Mouse (Mus musculus): Measurements from ENCODE around the gene Olfr1393. TPM values are rescaled to one million over a fixed set of nuclear protein-coding genes. Genes with fewer than 3 reads are reported as not detected.

Olfr1393 gene
- polyA plus RNA-seq, 1 experiment from 2014 or later = 0.06 TPM

GRCm38 (mm10) chr11:49245176-49245575 lies 32.9 kb upstream of the Olfr1393 start:
- Histone ChIP-seq H3K27me3 (no peaks in the 10 kb centered on the region), H3K4me3 (peak overlapping the region; percentile 56), H3K4me1 (peaks cover 26% of the 10 kb centered on the region), H3K9ac (replicated peaks) (no peak overlapping the region), H3K27ac (replicated peaks) (no peak overlapping the region), H3K36me3 (no peaks in the 10 kb centered on the region), H3K4me2 (replicated peaks) (peak overlapping the region; percentile 67), H3K9me3 (no peaks in the 10 kb centered on the region)
- 14% methylated on average over 7 of the region's 7 CpGs for WGBS
- ATAC-seq (ENCODE audit: low FRiP score, low read depth) = no peak

DNA sequence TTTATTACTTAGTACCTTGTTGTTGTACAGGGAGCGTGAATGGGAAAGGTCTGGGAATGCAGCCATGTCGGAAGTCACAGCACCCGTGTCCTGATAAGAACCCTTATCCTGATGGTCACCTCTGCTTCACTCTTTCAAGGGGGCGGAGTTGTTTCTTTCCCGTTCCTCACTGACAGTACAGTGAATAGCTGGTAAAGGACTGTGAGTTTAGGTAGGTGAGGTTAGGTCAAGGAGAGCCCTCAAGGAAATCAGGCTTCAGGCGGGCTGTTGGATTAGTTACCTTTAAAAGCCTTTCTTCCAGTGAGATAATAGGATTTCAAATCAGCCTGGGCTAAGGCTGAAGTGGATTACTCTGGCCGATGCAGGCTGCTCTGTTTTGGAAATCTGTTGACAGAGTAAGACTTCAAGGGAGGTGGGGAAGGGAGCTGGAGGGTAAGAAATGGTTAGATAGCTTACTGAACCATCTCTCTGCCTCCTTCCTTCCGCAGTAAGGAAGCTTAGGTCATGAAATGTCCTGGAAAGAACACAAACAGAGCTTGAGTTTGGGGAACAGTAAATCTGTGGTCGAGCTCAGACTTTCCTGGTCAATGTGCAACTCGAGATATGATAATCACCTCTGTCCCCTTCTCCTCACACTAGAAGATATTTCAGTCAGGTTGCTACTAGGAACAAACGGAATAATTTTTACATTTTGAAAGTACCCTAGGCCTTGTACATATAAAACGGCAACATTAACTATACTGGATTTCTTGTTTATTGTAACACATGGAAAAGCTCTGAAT lies 32.3 kb upstream of the Olfr1393 start:
- Histone ChIP-seq H3K9ac (replicated peaks) (no peak overlapping the region), H3K9me3 (no peaks in the 10 kb centered on the region), H3K4me3 (peak overlapping the region; percentile 56; the same call in 1 of the 2 replicates), H3K27ac (replicated peaks) (no peak overlapping the region), H3K36me3 (no peaks in the 10 kb centered on the region), H3K4me2 (replicated peaks) (peak overlapping the region; percentile 67), H3K27me3 (no peaks in the 10 kb centered on the region), H3K4me1 (peaks cover 32% of the 10 kb centered on the region)
- ATAC-seq (ENCODE audit: low FRiP score, low read depth) = no peak
- 23% methylated on average over 12 of the region's 12 CpGs for WGBS

GRCm38 (mm10) chr11:49246523-49246922 lies 31.6 kb upstream of the Olfr1393 start:
- Histone ChIP-seq H3K4me1 (peaks cover 39% of the 10 kb centered on the region), H3K4me3 (no peak overlapping the region), H3K9me3 (no peaks in the 10 kb centered on the region), H3K27ac (replicated peaks) (no peak overlapping the region), H3K9ac (replicated peaks) (0 out of 2 replicates have a peak overlapping the region, but pooled peaks have one; percentile 29), H3K36me3 (no peaks in the 10 kb centered on the region), H3K27me3 (no peaks in the 10 kb centered on the region), H3K4me2 (replicated peaks) (no peak overlapping the region)
- ATAC-seq (ENCODE audit: low FRiP score, low read depth) = no peak
- 86% methylated on average over 4 of the region's 4 CpGs for WGBS

GRCm38 (mm10) chr11:49247255-49247654 lies 30.8 kb upstream of the Olfr1393 start:
- no peaks in the 10 kb centered on the region for H3K36me3 ChIP-seq
- H3K9ac ChIP-seq (replicated peaks) = peak overlapping the region; percentile 29; the same call in 1 of the 2 replicates
- ATAC-seq (ENCODE audit: low FRiP score, low read depth) = no peak
- 81% methylated on average over 2 of the region's 2 CpGs for WGBS
- H3K4me3 ChIP-seq = no peak overlapping the region
- no peak overlapping the region for H3K27ac ChIP-seq (replicated peaks)
- no peaks in the 10 kb centered on the region for H3K9me3 ChIP-seq
- H3K4me2 ChIP-seq (replicated peaks) = no peak overlapping the region
- no peaks in the 10 kb centered on the region for H3K27me3 ChIP-seq
- peaks cover 42% of the 10 kb centered on the region for H3K4me1 ChIP-seq

- no peak overlapping the region for H3K4me3 ChIP-seq
- no peak overlapping the region for H3K27ac ChIP-seq (replicated peaks)
- H3K9ac ChIP-seq (replicated peaks) = no peak overlapping the region
- WGBS = 61% methylated on average over 6 of the region's 6 CpGs
- H3K4me1 ChIP-seq = peaks cover 37% of the 10 kb centered on the region
- no peaks in the 10 kb centered on the region for H3K27me3 ChIP-seq
- ATAC-seq (ENCODE audit: low FRiP score, low read depth) = no peak
- no peaks in the 10 kb centered on the region for H3K9me3 ChIP-seq
- H3K36me3 ChIP-seq = peaks cover 6% of the 10 kb centered on the region; the same call in 1 of the 2 replicates
- H3K4me2 ChIP-seq (replicated peaks) = no peak overlapping the region
Measured at GRCm38 (mm10) chr11:49248226-49248973, 29.7 kb upstream of the Olfr1393 start.

DNA sequence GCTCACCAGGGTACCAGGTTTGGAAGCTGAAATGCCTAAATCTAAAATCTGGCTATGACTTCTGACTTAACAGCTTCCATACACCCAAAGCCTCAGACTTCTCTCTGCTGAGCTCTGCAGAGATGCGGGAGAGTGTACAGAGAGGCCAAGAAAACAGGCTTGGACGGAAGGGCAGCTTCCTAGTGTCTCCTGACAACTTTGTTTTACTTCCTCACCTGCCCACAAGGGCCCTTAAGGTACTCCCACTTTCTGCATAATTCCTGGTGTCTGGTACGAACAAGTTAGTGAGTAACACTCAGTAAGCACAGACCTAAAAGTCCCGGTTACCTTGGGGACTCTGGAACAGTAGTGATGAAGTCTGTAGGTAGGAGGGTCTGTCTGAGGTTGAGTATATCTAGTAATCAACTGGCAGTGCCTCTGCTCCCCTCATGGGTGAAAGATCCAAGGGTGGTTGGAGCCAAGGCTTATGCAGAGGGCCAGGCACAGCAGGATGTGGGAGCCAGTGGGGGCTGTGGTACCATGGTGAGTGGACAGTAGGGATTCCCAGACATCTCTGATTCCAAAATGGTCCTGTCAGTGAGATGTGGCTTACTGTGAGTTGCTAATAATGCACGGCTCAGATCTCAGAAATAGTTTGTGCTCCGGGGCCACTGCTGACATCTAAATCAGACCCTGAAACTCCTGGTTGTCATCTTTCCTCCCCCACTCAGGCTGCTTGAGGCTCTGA lies 29.0 kb upstream of the Olfr1393 start:
- H3K27me3 ChIP-seq = no peaks in the 10 kb centered on the region
- ATAC-seq (ENCODE audit: low FRiP score, low read depth) = no peak
- no peak overlapping the region for H3K4me3 ChIP-seq
- H3K27ac ChIP-seq (replicated peaks) = no peak overlapping the region
- H3K4me1 ChIP-seq = peaks cover 37% of the 10 kb centered on the region
- H3K9ac ChIP-seq (replicated peaks) = no peak overlapping the region
- H3K9me3 ChIP-seq = no peaks in the 10 kb centered on the region
- peaks cover 9% of the 10 kb centered on the region for H3K36me3 ChIP-seq
- no peak overlapping the region for H3K4me2 ChIP-seq (replicated peaks)
- 62% methylated on average over 6 of the region's 6 CpGs for WGBS

GRCm38 (mm10) chr11:49249811-49250421 lies 28.2 kb upstream of the Olfr1393 start:
- peaks cover 32% of the 10 kb centered on the region for H3K4me1 ChIP-seq
- H3K36me3 ChIP-seq = peaks cover 15% of the 10 kb centered on the region
- H3K27ac ChIP-seq (replicated peaks) = peak overlapping the region; percentile 71
- peak overlapping the region; percentile 67 for H3K4me3 ChIP-seq
- no peaks in the 10 kb centered on the region for H3K9me3 ChIP-seq
- peak; percentile 38 for ATAC-seq (ENCODE audit: low FRiP score, low read depth)
- peak overlapping the region; percentile 84 for H3K4me2 ChIP-seq (replicated peaks)
- peak overlapping the region; percentile 89 for H3K9ac ChIP-seq (replicated peaks)
- no peaks in the 10 kb centered on the region for H3K27me3 ChIP-seq
- 31% methylated on average over 10 of the region's 10 CpGs for WGBS

- Histone ChIP-seq H3K27ac (replicated peaks) (peak overlapping the region; percentile 71), H3K4me1 (peaks cover 24% of the 10 kb centered on the region), H3K9ac (replicated peaks) (peak overlapping the region; percentile 89), H3K4me2 (replicated peaks) (peak overlapping the region; percentile 84), H3K27me3 (no peaks in the 10 kb centered on the region), H3K9me3 (no peaks in the 10 kb centered on the region), H3K36me3 (peaks cover 15% of the 10 kb centered on the region), H3K4me3 (peak overlapping the region; percentile 67)
- 3% methylated on average over 45 of the region's 45 CpGs for WGBS
- ATAC-seq (ENCODE audit: low FRiP score, low read depth) = peak; percentile 94
Measured at GRCm38 (mm10) chr11:49250422-49251379, 27.4 kb upstream of the Olfr1393 start.

DNA sequence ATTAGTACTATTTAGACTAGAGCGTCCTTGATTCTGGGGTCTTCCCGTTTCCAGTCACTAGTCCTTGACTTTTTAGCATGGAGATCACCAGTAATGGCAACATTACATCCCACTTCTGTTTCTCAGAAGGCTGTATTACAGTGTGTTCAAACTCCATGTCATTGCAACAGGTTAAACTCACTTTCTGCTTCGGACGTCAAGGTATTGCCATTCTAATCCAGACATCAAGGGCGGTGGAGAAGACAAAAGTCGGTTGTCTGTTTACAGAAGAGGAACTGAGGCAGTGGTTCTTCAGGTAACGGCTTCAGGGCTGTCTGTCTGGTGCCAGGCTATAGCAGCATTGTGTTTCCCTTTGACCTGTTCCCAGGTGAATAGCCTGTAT lies 26.7 kb upstream of the Olfr1393 start:
- 79% methylated on average over 7 of the region's 7 CpGs for WGBS
- ATAC-seq (ENCODE audit: low FRiP score, low read depth) = no peak
- Histone ChIP-seq H3K27ac (replicated peaks) (no peak overlapping the region), H3K4me3 (peak overlapping the region; percentile 67; the same call in 1 of the 2 replicates), H3K9ac (replicated peaks) (peak overlapping the region; percentile 89; the same call in 1 of the 2 replicates), H3K9me3 (no peaks in the 10 kb centered on the region), H3K4me1 (peaks cover 21% of the 10 kb centered on the region), H3K27me3 (no peaks in the 10 kb centered on the region), H3K36me3 (peaks cover 15% of the 10 kb centered on the region), H3K4me2 (replicated peaks) (peak overlapping the region; percentile 84)

DNA sequence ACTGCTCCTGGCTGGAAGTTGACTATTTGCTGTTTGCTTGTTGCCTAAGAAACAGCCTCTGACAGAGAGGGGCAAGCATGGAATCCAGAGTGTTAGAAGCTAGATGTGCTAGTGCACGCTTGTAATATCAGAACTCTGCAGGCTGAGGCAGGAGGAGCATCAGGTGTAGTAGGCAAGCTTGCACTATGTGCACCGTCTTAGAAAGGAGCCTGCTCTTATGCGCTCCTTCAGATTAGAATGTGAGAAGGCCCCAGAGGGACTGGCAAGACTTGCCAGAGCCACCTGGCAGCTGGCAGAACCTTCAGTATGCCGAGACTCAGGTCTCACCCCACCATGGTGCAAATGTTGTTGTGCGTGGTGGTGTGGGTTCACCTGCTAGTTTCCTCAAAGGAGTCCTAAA lies 26.1 kb upstream of the Olfr1393 start:
- no peaks in the 10 kb centered on the region for H3K27me3 ChIP-seq
- no peak overlapping the region for H3K4me2 ChIP-seq (replicated peaks)
- no peak overlapping the region for H3K9ac ChIP-seq (replicated peaks)
- peaks cover 15% of the 10 kb centered on the region for H3K36me3 ChIP-seq
- H3K4me1 ChIP-seq = peaks cover 21% of the 10 kb centered on the region
- no peaks in the 10 kb centered on the region for H3K9me3 ChIP-seq
- WGBS = 94% methylated on average over 5 of the region's 5 CpGs
- H3K4me3 ChIP-seq = no peak overlapping the region
- ATAC-seq (ENCODE audit: low FRiP score, low read depth) = no peak
- no peak overlapping the region for H3K27ac ChIP-seq (replicated peaks)

DNA sequence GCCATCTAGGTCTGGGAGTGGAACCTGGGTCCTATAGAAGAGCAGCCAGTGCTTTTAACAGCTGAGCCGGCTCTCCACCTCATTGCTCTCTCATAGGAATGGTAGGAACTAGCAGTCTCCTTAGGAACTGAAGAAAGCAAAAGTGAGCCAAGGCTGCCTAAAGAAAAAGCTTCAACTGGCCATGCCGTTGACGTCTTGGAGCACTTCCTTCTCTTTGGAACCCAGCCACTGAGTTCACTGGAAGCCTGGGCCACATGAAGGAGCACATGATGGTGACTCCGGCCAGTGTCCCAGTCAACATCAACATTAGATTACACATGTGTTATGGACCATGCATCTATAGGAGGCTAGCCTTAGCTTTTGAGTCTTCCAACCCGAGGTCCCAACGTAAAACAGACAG lies 25.1 kb upstream of the Olfr1393 start:
- ATAC-seq (ENCODE audit: low FRiP score, low read depth) = no peak
- peaks cover 18% of the 10 kb centered on the region for H3K4me1 ChIP-seq
- H3K9ac ChIP-seq (replicated peaks) = no peak overlapping the region
- no peak overlapping the region for H3K4me2 ChIP-seq (replicated peaks)
- WGBS = 95% methylated on average over 6 of the region's 6 CpGs
- no peaks in the 10 kb centered on the region for H3K27me3 ChIP-seq
- H3K9me3 ChIP-seq = no peaks in the 10 kb centered on the region
- no peak overlapping the region for H3K4me3 ChIP-seq
- no peak overlapping the region for H3K27ac ChIP-seq (replicated peaks)
- H3K36me3 ChIP-seq = peaks cover 15% of the 10 kb centered on the region

All from midbrain, embryonic 12.5 days (tissue).